Mouse (Mus musculus): ENCODE results near the gene Grin1. TPM values are rescaled to one million over a fixed set of nuclear protein-coding genes. Genes with fewer than 3 reads are reported as not detected.
A peak's percentile ranks its signal among the peaks of the same experiment; 100 is the strongest.

The Grin1 gene
- polyA plus RNA-seq, 1 experiment from 2014 or later: 65.8 TPM

GRCm38 (mm10) chr2:25255284-25255779, 63.7 kb downstream of the Grin1 start, which contains the start of gene Tmem203:
Gene Tmem203 (plus strand): TSS chr2:25255439.
- ATAC-seq: peak; percentile 91
- WGBS: 0% methylated on average over 39 of the region's 39 CpGs
- no peaks in the 10 kb centered on the region for H3K9me3 ChIP-seq (ENCODE audit: control insufficient read depth, low read length)
- peak within 1 kb of the TSS; percentile 99 for H3K4me3 ChIP-seq (ENCODE audit: low read length)
- peaks cover 19% of the 10 kb centered on the region for H3K4me1 ChIP-seq (ENCODE audit: control insufficient read depth, insufficient read depth, low read depth, low read length)
- peak within 1 kb of the TSS; percentile 97 for H3K9ac ChIP-seq (ENCODE audit: low read depth, low read length)
- H3K36me3 ChIP-seq (ENCODE audit: control insufficient read depth, insufficient read depth, low read length): peaks cover 2% of the 10 kb centered on the region; the same call in 1 of the 2 replicates
- peak within 1 kb of the TSS; percentile 96 for H3K4me2 ChIP-seq (ENCODE audit: low read length)
- no peaks in the 10 kb centered on the region for H3K27me3 ChIP-seq (replicated peaks; ENCODE audit: control insufficient read depth, insufficient read depth, low read length)
- peak within 1 kb of the TSS; percentile 86 for H3K27ac ChIP-seq (ENCODE audit: low read depth, low read length)

DNA sequence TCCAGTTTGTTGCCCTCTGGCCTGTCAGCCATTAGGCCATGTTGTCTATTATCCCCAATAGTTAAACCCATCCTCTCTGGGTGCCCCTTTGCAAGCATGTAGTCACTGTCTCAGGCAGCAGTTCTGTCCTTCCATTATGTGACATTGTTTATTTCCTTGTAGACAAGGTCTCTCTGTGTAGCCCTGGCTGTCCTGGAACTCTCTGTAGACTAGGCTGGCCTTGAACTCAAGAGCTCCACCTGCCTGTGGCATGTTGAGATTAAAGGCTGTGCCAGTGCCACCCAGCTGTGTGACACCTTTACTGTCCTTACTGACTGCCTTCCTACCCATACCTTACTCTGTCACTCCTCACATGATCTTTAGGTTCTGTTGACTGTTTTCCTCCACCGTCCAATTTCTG, 66.7 kb downstream of the Grin1 start:
- Histone ChIP-seq H3K4me1 (ENCODE audit: control insufficient read depth, insufficient read depth, low read depth, low read length) (peaks cover 19% of the 10 kb centered on the region), H3K4me2 (ENCODE audit: low read length) (no peak overlapping the region), H3K27me3 (replicated peaks; ENCODE audit: control insufficient read depth, insufficient read depth, low read length) (no peaks in the 10 kb centered on the region), H3K27ac (ENCODE audit: low read depth, low read length) (no peak overlapping the region), H3K4me3 (ENCODE audit: low read length) (no peak overlapping the region), H3K36me3 (ENCODE audit: control insufficient read depth, insufficient read depth, low read length) (peaks cover 2% of the 10 kb centered on the region; the same call in 1 of the 2 replicates), H3K9ac (ENCODE audit: low read depth, low read length) (no peak overlapping the region), H3K9me3 (ENCODE audit: control insufficient read depth, low read length) (no peaks in the 10 kb centered on the region)
- no peak for ATAC-seq
- 91% methylated on average over 1 of the region's 1 CpGs for WGBS

GRCm38 (mm10) chr2:25246183-25247072, 72.6 kb downstream of the Grin1 start, which contains the start of gene AL732309.1:
Gene AL732309.1 (minus strand): TSS chr2:25246863.
- no peak within 1 kb of the TSS for H3K4me2 ChIP-seq (ENCODE audit: low read length)
- no peaks in the 10 kb centered on the region for H3K27me3 ChIP-seq (replicated peaks; ENCODE audit: control insufficient read depth, insufficient read depth, low read length)
- peaks cover 16% of the 10 kb centered on the region for H3K4me1 ChIP-seq (ENCODE audit: control insufficient read depth, insufficient read depth, low read depth, low read length)
- H3K27ac ChIP-seq (ENCODE audit: low read depth, low read length): no peak within 1 kb of the TSS
- no peak for ATAC-seq
- 86% methylated on average over 10 of the region's 10 CpGs for WGBS
- no peak within 1 kb of the TSS for H3K4me3 ChIP-seq (ENCODE audit: low read length)
- no peak within 1 kb of the TSS for H3K9ac ChIP-seq (ENCODE audit: low read depth, low read length)
- H3K36me3 ChIP-seq (ENCODE audit: control insufficient read depth, insufficient read depth, low read length): peaks cover 12% of the 10 kb centered on the region
- no peaks in the 10 kb centered on the region for H3K9me3 ChIP-seq (ENCODE audit: control insufficient read depth, low read length)

DNA sequence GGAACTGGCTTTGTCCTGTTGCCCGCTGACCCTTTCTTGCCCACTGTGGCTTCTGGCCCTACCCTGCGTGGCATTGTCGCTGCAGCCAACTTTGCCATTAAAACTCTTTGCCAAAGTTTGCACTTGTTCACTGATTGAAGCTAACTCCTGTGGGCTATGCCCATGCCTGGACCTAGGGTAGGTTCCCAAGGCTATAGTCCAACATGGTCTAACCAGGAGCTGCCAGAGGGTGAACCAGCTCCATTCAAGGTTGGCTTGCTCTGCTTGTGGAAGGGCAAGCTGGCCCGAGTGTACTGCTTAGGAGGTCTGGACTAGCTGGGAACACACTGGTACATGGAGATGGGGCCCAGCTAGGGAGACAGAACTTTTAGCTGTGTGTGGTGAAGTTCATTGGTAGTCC, 74.8 kb downstream of the Grin1 start:
- no peak overlapping the region for H3K27ac ChIP-seq (ENCODE audit: low read depth, low read length)
- H3K4me3 ChIP-seq (ENCODE audit: low read length): no peak overlapping the region
- H3K9me3 ChIP-seq (ENCODE audit: control insufficient read depth, low read length): no peaks in the 10 kb centered on the region
- peaks cover 25% of the 10 kb centered on the region for H3K4me1 ChIP-seq (ENCODE audit: control insufficient read depth, insufficient read depth, low read depth, low read length)
- ATAC-seq: no peak
- no peaks in the 10 kb centered on the region for H3K27me3 ChIP-seq (replicated peaks; ENCODE audit: control insufficient read depth, insufficient read depth, low read length)
- H3K9ac ChIP-seq (ENCODE audit: low read depth, low read length): no peak overlapping the region
- peaks cover 12% of the 10 kb centered on the region for H3K36me3 ChIP-seq (ENCODE audit: control insufficient read depth, insufficient read depth, low read length)
- WGBS: 89% methylated on average over 4 of the region's 4 CpGs
- no peak overlapping the region for H3K4me2 ChIP-seq (ENCODE audit: low read length)

DNA sequence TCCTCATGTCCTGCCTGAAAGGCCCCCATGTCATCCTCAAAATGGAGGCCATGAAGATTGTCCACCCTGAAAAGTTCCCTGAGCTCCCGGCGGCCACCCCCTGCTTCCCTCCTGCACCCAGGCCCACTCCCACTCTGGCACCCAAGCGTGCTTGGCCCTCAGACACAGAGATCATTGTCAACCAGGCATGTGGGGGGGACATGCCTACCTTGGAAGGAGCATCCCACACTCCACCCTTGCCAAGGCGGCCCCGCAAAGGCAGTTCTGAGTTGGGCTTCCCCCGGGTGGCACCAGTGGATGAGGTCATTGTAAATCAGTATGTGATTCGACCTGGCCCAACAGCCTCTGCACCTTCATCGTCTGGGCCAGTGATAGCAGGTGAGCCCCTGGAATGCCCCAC, 75.6 kb downstream of the Grin1 start:
- Histone ChIP-seq H3K27me3 (replicated peaks; ENCODE audit: control insufficient read depth, insufficient read depth, low read length) (peaks cover 2% of the 10 kb centered on the region; the same call in 1 of the 2 replicates), H3K4me2 (ENCODE audit: low read length) (peak overlapping the region; percentile 87), H3K36me3 (ENCODE audit: control insufficient read depth, insufficient read depth, low read length) (peaks cover 12% of the 10 kb centered on the region), H3K9ac (ENCODE audit: low read depth, low read length) (peak overlapping the region; percentile 90), H3K4me1 (ENCODE audit: control insufficient read depth, insufficient read depth, low read depth, low read length) (peaks cover 25% of the 10 kb centered on the region), H3K27ac (ENCODE audit: low read depth, low read length) (no peak overlapping the region), H3K4me3 (ENCODE audit: low read length) (peak overlapping the region; percentile 68), H3K9me3 (ENCODE audit: control insufficient read depth, low read length) (no peaks in the 10 kb centered on the region)
- no peak for ATAC-seq
- 78% methylated on average over 8 of the region's 8 CpGs for WGBS

- peaks cover 25% of the 10 kb centered on the region for H3K4me1 ChIP-seq (ENCODE audit: control insufficient read depth, insufficient read depth, low read depth, low read length)
- no peaks in the 10 kb centered on the region for H3K9me3 ChIP-seq (ENCODE audit: control insufficient read depth, low read length)
- H3K4me2 ChIP-seq (ENCODE audit: low read length): peak within 1 kb of the TSS; percentile 87
- ATAC-seq: peak; percentile 62
- peaks cover 2% of the 10 kb centered on the region; the same call in 1 of the 2 replicates for H3K27me3 ChIP-seq (replicated peaks; ENCODE audit: control insufficient read depth, insufficient read depth, low read length)
- H3K36me3 ChIP-seq (ENCODE audit: control insufficient read depth, insufficient read depth, low read length): peaks cover 12% of the 10 kb centered on the region
- H3K9ac ChIP-seq (ENCODE audit: low read depth, low read length): peak within 1 kb of the TSS; percentile 90
- peak within 1 kb of the TSS; percentile 68 for H3K4me3 ChIP-seq (ENCODE audit: low read length)
- WGBS: 0% methylated on average over 46 of the region's 59 CpGs
- peak within 1 kb of the TSS; percentile 80 for H3K27ac ChIP-seq (ENCODE audit: low read depth, low read length)
These were observed 76.9 kb downstream of the Grin1 start, which contains the start of the genes Rnf208 and Cysrt1 for GRCm38 (mm10) chr2:25242101-25242506. Gene Rnf208 (plus strand): TSS chr2:25242255. Gene Cysrt1 (minus strand): TSS chr2:25242452.

DNA sequence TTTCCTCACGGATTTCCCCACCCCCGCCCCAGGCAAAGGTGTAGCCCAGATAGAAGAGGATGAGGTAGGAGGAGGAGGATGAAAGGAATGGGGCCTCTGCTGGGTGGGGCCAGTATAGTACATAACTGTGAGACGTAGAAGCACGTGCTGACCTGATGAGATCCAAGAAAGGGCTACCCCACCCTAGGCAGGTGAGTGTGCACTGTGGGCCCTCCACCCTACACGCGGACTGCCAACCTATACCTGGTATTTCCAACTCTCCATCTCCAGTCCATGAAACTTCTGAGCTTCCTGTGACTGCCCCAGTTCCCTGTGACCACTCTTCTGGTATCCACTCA, 77.6 kb downstream of the Grin1 start:
- WGBS: 11% methylated on average over 6 of the region's 6 CpGs
- Histone ChIP-seq H3K27me3 (replicated peaks; ENCODE audit: control insufficient read depth, insufficient read depth, low read length) (peaks cover 2% of the 10 kb centered on the region; the same call in 1 of the 2 replicates), H3K9ac (ENCODE audit: low read depth, low read length) (peak overlapping the region; percentile 90)

More for the DNA sequence above, 77.6 kb downstream of the Grin1 start:
- Histone ChIP-seq H3K27ac (ENCODE audit: low read depth, low read length) (peak overlapping the region; percentile 80; the same call in 1 of the 2 replicates), H3K4me2 (ENCODE audit: low read length) (peak overlapping the region; percentile 87), H3K36me3 (ENCODE audit: control insufficient read depth, insufficient read depth, low read length) (peaks cover 10% of the 10 kb centered on the region), H3K4me3 (ENCODE audit: low read length) (peak overlapping the region; percentile 68), H3K4me1 (ENCODE audit: control insufficient read depth, insufficient read depth, low read depth, low read length) (peaks cover 25% of the 10 kb centered on the region), H3K9me3 (ENCODE audit: control insufficient read depth, low read length) (no peaks in the 10 kb centered on the region)
- ATAC-seq: peak; percentile 25
